Mouse (Mus musculus) heart, embryonic 11.5 days (tissue): ENCODE measurements around the gene Tnfsf12. TPM values are rescaled to one million over a fixed set of nuclear protein-coding genes. Genes with fewer than 3 reads are reported as not detected.

Experiments used
- ATAC-seq: fragments of 200-750 bp; cut with Nextera tagmentation; replicated peaks from 2 replicates; pipeline ENCODE4 v1.8.0; 2017; ENCODE audit warnings: moderate library complexity; ENCODE audit not compliant: insufficient number of reproducible peaks, low FRiP score, low TSS enrichment
- H3K27ac ChIP-seq: fragments of 300-500 bp; sonication (generic); 2 replicates; pipeline ENCODE4 v1.5.1; 2014; ENCODE audit warnings: mild to moderate bottlenecking, low read depth, low read length
- H3K27me3 ChIP-seq: fragments of 300-500 bp; sonication (generic); 2 replicates; pipeline ENCODE4 v1.6.1; 2014; ENCODE audit warnings: mild to moderate bottlenecking, low read length, mixed read lengths; ENCODE audit not compliant: control insufficient read depth, insufficient read depth
- H3K36me3 ChIP-seq: fragments of 300-500 bp; sonication (generic); 2 replicates; pipeline ENCODE4 v1.6.1; 2014; ENCODE audit warnings: mild to moderate bottlenecking, low read length, moderate library complexity, mixed read lengths; ENCODE audit not compliant: control insufficient read depth, insufficient read depth
- H3K4me1 ChIP-seq: fragments of 300-500 bp; sonication (generic); 2 replicates; pipeline ENCODE4 v1.6.1; 2014; ENCODE audit warnings: low read length; ENCODE audit not compliant: control insufficient read depth, insufficient read depth
- H3K4me2 ChIP-seq: fragments of 300-500 bp; sonication (generic); 2 replicates; pipeline ENCODE4 v1.6.1; 2014; ENCODE audit warnings: mild to moderate bottlenecking, moderate library complexity
- H3K4me3 ChIP-seq: fragments of 300-500 bp; sonication (generic); 2 replicates; pipeline ENCODE4 v1.5.1; 2014; ENCODE audit warnings: low read depth, low read length
- H3K9ac ChIP-seq: fragments of 300-500 bp; sonication (generic); 2 replicates; pipeline ENCODE4 v1.6.1; 2014; ENCODE audit warnings: mild to moderate bottlenecking, low read depth, low read length, moderate library complexity
- H3K9me3 ChIP-seq: fragments of 300-500 bp; sonication (generic); replicated peaks from 2 replicates; pipeline ENCODE4 v1.6.1; 2016; ENCODE audit warnings: low read length; ENCODE audit not compliant: control insufficient read depth
- WGBS: fragments of 180-500 bp; shearing (Covaris S2); extraction: QIAGEN DNeasy Blood & Tissue Kit; methylation state at CpG from one replicate; pipeline ENCODE4 v1.1.7; 2014; ENCODE audit not compliant: insufficient replicate concordance; 5-methylcytosine and 5-hydroxymethylcytosine counted together
- polyA plus RNA-seq: library from polyadenylated mRNA; unstranded; fragments of >200 nt; fragmentation: Nextera tagmentation; extraction: Ambion mirVana; gene quantifications from 2 replicates; pipeline ENCODE4 v1.2.1, GENCODE M21; 2014

Gene Tnfsf12
- polyA plus RNA-seq, 1 experiment from 2014 or later: 4.4 TPM

- 72% methylated on average over 10 of the region's 10 CpGs for WGBS
- peak within 1 kb of the TSS; percentile 9; the same call in 1 of the 2 replicates for H3K4me2 ChIP-seq
- no peaks in the 10 kb centered on the region for H3K36me3 ChIP-seq
- no peaks in the 10 kb centered on the region; the same call in 1 of the 2 replicates for H3K27me3 ChIP-seq
- peak within 1 kb of the TSS; percentile 59 for H3K27ac ChIP-seq
- no peak for ATAC-seq
- H3K4me3 ChIP-seq: no peak within 1 kb of the TSS
- H3K9ac ChIP-seq: 0 out of 2 replicates have a peak within 1 kb of the TSS, but pooled peaks have one; percentile 39
- no peaks in the 10 kb centered on the region for H3K9me3 ChIP-seq
- H3K4me1 ChIP-seq: peaks cover 9% of the 10 kb centered on the region
Measured at GRCm38 (mm10) chr11:69685526-69686148, 10.0 kb downstream of the Tnfsf12 start, which contains the start of gene Tnfsf13. TSS of gene Tnfsf13 (minus strand) at chr11:69685784.

DNA sequence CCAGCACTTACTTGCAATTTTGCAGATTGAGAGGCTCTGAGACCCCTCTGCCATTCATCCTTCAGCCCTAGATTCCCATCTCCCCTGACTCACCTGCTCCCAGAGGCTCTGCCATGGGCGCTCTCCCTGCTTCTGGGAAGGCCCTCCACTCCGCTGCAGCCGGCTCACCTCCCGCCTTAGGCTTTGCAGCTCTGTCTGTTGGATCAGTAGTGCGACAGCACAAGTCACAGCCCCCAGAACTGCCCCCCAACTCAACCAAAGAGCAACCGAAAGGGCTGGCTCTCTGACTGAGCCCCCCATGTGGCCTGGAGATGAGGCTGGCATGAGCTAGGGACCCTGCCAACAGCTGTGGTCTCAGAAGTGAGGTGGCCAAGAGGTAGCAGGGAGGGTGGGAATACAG is 10.7 kb downstream of the Tnfsf12 start:
- Histone ChIP-seq H3K4me2 (no peak overlapping the region), H3K27me3 (no peaks in the 10 kb centered on the region; the same call in 1 of the 2 replicates)

DNA sequence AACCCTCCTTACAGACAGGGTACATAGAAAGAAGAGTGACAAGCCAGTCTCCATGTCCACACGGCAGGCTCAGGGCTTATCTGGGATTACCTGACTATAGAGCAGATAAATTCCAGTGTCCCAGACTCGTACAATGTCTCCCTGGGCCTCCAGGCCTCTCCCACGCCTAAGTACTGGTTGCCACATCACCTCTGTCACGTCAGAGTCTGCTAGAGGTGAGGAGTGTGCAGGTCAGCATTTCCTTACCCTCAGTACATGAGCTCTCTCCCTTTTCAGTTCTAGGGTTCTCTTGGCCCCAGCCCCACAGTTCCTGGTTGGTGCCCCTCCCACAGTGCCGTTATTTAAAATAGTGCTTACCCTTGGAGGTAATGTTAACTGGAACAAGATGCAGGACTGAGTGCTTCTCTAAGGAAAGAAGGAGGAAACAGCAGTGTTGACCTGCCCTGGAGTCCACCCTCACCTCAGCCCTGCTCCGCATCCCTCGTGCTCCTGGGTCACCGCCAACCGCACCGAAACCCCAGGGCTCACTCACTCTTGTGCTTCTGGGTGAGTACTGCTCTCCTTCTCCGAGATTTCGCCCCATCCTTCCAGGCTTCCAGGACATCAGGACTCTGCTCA is 11.4 kb downstream of the Tnfsf12 start:
- Histone ChIP-seq H3K27ac (no peak overlapping the region), H3K9me3 (no peaks in the 10 kb centered on the region), H3K9ac (no peak overlapping the region), H3K36me3 (peaks cover 2% of the 10 kb centered on the region; the same call in 1 of the 2 replicates), H3K4me1 (peaks cover 17% of the 10 kb centered on the region), H3K4me3 (no peak overlapping the region), H3K4me2 (no peak overlapping the region), H3K27me3 (no peaks in the 10 kb centered on the region; the same call in 1 of the 2 replicates)
- no peak for ATAC-seq
- WGBS: 71% methylated on average over 12 of the region's 12 CpGs

More for the DNA sequence above, 10.7 kb downstream of the Tnfsf12 start:
- peaks cover 16% of the 10 kb centered on the region for H3K4me1 ChIP-seq
- peak overlapping the region; percentile 41; the same call in 1 of the 2 replicates for H3K27ac ChIP-seq
- peaks cover 2% of the 10 kb centered on the region; the same call in 1 of the 2 replicates for H3K36me3 ChIP-seq
- H3K9ac ChIP-seq: 0 out of 2 replicates have a peak overlapping the region, but pooled peaks have one; percentile 16
- no peak for ATAC-seq
- WGBS: 85% methylated on average over 6 of the region's 6 CpGs
- H3K9me3 ChIP-seq: no peaks in the 10 kb centered on the region
- H3K4me3 ChIP-seq: no peak overlapping the region

- Histone ChIP-seq H3K9ac (no peak overlapping the region; the same call in 1 of the 2 replicates), H3K9me3 (no peaks in the 10 kb centered on the region), H3K27me3 (no peaks in the 10 kb centered on the region; the same call in 1 of the 2 replicates), H3K4me2 (no peak overlapping the region), H3K36me3 (peaks cover 3% of the 10 kb centered on the region), H3K4me3 (no peak overlapping the region), H3K27ac (no peak overlapping the region), H3K4me1 (peaks cover 17% of the 10 kb centered on the region)
- WGBS: 73% methylated on average over 7 of the region's 7 CpGs
- no peak for ATAC-seq
Measured at GRCm38 (mm10) chr11:69683576-69683975, 12.1 kb downstream of the Tnfsf12 start.

DNA sequence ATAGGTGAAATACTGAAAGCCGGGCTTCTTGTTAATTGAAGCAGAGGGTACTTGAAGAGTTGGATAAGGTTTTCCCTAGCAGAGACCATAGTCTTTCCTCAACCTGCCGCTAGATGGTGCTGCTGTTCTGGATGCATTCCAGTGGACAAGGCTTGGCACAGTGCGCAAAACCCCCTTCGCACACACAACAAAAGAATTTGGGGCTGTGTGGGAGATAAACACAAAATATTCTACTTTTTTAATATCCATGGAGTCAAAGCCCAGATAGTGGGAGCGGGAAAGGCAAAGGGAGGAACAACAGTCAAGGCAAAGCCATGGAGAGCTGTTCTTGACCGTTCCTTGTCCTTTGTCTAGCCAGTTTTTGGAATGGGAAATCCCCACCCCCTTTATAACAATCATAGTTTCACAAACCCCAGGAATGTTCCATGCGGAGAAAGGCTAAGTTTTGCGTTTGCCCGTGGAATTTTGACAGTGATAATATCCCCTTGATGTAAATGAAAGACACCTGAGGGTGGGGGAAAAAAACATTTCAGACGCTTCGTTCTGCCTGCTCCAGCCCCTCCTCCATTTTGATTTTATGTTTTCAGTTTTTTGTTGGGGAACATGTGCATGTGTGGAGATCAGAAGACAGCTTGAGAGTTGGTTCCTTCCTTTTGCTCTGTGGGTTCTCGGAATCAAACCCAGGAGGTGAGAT is 12.7 kb downstream of the Tnfsf12 start:
- no peaks in the 10 kb centered on the region for H3K9me3 ChIP-seq
- no peaks in the 10 kb centered on the region; the same call in 1 of the 2 replicates for H3K27me3 ChIP-seq
- H3K9ac ChIP-seq: peak overlapping the region; percentile 84; the same call in 1 of the 2 replicates
- no peak overlapping the region; the same call in 1 of the 2 replicates for H3K4me3 ChIP-seq
- WGBS: 28% methylated on average over 12 of the region's 12 CpGs
- H3K4me2 ChIP-seq: peak overlapping the region; percentile 96
- H3K4me1 ChIP-seq: peaks cover 17% of the 10 kb centered on the region
- peaks cover 9% of the 10 kb centered on the region for H3K36me3 ChIP-seq
- 0 out of 2 replicates have a peak overlapping the region, but pooled peaks have one; percentile 82 for H3K27ac ChIP-seq
- ATAC-seq: no peak

- WGBS: 25% methylated on average over 24 of the region's 24 CpGs
- Histone ChIP-seq H3K9me3 (no peaks in the 10 kb centered on the region), H3K4me1 (peaks cover 17% of the 10 kb centered on the region), H3K4me3 (peak overlapping the region; percentile 80), H3K27me3 (no peaks in the 10 kb centered on the region; the same call in 1 of the 2 replicates), H3K27ac (peak overlapping the region; percentile 82), H3K9ac (peak overlapping the region; percentile 84), H3K4me2 (peak overlapping the region; percentile 96), H3K36me3 (peaks cover 11% of the 10 kb centered on the region)
- ATAC-seq: peak; percentile 6; the same call in 1 of the 2 replicates
Measured at GRCm38 (mm10) chr11:69682209-69682839, 13.3 kb downstream of the Tnfsf12 start.

- Histone ChIP-seq H3K4me3 (peak within 1 kb of the TSS; percentile 80), H3K36me3 (peaks cover 11% of the 10 kb centered on the region), H3K4me1 (peaks cover 17% of the 10 kb centered on the region), H3K27ac (peak within 1 kb of the TSS; percentile 82), H3K9me3 (no peaks in the 10 kb centered on the region), H3K9ac (peak within 1 kb of the TSS; percentile 84), H3K27me3 (no peaks in the 10 kb centered on the region; the same call in 1 of the 2 replicates), H3K4me2 (peak within 1 kb of the TSS; percentile 96)
- ATAC-seq: peak; percentile 92
- under 1% methylated on average over 76 of the region's 80 CpGs for WGBS
Measured at GRCm38 (mm10) chr11:69681314-69682208, 14.1 kb downstream of the Tnfsf12 start, which contains the start of gene Senp3. TSS of gene Senp3 (minus strand) at chr11:69682084.
